Mouse (Mus musculus) layer of hippocampus, postnatal 14 days (tissue): ENCODE measurements at regions not wholly inside any gene's neighbourhood (a gene's known extent, or its start where the extent isn't known, plus 50 kb on each side); places are given as distances from the start of the nearest gene placed in this dataset.

Source experiments
- DNase-seq, 2 experiments: peaks; one replicate each; pipeline ENCODE4 v3.0.0; 2021 to 2022; ENCODE audit warnings: low spot score in 2 of 2, mixed read lengths in 1 of 2

DNA sequence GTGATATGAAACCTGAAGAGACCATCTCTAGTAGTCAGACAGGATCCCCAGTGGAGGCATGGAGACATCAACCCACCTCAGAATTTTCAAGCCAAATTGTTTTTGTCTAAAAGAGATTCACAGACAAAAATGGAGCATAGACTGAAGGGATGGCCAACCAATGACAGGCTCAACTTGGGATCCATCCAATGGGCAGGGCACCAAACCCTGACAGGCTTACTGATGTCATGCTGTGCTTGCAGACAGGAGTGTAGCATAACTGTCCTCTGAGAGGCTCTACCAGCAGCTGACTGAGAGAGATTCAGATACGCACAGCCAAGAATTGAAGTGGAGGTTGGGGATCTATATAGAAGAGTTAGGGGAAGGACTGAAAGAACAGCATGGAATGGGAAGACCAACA is 1461.4 kb upstream of the Adgrl3 start:
- DNase-seq: no peak

DNA sequence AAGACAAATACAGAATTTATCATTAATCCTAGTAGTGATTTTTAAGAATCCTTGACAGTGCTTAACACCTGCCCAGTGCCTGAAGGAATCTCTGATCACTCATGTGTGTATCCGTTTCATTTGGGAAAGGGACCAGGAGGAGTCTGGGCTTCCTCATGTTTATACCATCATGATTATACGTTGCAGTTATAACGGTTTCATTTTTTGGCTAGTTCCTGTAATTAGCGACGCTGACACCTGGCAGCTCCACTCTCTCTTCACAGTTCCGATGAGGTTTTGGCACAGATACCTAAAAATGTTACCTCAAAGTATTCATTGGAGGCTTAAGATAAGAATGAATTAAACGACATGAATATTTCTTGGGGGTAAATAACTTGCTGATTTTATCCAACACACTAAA is 1431.2 kb upstream of the Adgrl3 start:
- peak in 1 of 2 experiments; percentile 3 for DNase-seq
